Mouse (Mus musculus) left cerebral cortex, adult 9 months (tissue): ENCODE results near the gene Sema5a.
A peak's percentile ranks its signal among the peaks of the same experiment; 100 is the strongest.

Experiments
- DNase-seq, 2 experiments: peaks; one replicate each; pipeline ENCODE4 v3.0.0; 2022; ENCODE audit warnings: low spot score in 2 of 2

Sema5a gene

GRCm38 (mm10) chr15:32543181-32543580 is 298.6 kb downstream of the Sema5a start:
- no peak for DNase-seq

DNA sequence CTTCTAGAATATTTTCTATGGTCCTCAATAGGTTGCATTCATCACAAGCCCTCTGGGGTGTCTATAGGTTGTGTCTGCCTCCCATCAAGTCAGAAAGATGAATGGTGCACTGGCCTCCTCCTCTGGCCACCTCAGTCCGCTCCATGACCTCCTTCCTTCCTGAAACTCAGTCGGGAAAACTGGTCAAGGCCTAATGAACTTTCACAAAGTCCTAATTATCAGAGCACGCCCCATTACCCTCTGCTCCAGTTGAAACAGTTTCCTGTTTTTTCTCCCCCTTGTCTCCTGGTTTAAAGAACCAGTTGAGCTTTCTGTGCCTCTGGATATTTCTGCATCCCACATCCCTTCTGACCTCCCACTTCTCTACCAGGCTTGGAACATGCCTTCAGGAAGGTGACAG is 300.8 kb downstream of the Sema5a start:
- no peak for DNase-seq

DNA sequence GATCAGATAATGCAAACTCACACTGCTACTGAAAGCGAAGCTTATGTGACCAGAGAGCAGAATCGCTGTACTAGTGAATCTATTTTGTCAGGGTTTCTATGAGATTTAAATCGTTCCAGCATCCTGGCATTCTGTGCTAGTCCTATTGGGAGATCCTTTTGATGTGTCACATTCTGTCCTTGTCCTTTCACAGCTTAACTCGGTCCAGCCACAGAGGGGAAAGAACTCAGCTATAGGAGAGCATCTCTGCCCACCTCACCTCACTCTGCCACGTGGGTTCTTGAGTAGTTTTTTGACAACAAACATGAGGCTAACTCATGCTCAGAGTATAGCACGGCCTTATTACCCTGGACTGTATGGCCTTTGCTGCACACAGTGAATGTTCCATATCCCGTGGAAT is 302.1 kb downstream of the Sema5a start:
- no peak for DNase-seq

DNA sequence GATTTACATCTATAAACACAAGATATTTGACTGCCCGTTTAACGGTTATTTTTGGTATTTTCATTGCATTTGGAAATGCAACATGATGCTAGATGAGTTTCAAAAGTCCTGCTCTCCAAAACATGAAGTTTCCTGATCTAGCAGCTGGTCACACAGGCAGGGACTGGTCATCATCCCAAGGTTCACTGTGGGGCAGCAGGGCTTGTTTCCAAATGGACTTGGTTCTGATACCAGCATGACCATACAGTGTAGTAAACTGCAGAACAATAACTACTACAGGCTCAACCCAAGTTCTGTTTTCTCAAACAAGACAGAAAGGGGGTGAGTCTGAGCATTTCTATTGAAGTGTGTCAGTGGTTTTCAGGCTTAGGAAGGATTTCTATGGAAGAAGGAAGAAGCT is 314.3 kb downstream of the Sema5a start:
- DNase-seq: no peak

DNA sequence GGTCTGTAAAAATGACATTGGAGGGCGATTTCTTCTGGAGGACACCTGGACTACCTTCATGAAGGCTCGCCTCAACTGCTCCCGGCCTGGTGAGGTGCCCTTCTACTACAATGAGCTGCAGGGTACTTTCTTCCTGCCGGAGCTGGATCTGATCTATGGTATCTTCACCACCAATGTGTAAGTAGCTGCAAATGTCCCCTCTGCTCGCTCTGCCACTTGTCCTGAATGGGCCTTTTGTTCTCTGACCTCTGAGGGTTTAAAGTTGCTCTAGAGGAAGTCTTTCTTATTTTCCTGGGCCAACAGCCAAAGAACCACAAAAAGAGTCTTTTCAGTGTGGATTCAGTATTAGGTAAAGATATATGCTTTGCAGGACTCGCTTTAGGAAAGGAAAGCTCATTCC is 318.0 kb downstream of the Sema5a start:
- no peak for DNase-seq

- peak in 1 of 2 experiments; percentile 21 for DNase-seq
Measured at GRCm38 (mm10) chr15:32568181-32568857, 323.7 kb downstream of the Sema5a start.

- DNase-seq: no peak
Measured at GRCm38 (mm10) chr15:32568858-32569387, 324.3 kb downstream of the Sema5a start.

GRCm38 (mm10) chr15:32574327-32574726 is 329.7 kb downstream of the Sema5a start:
- no peak for DNase-seq

GRCm38 (mm10) chr15:32575212-32575611 is 330.6 kb downstream of the Sema5a start:
- DNase-seq: no peak

- no peak for DNase-seq
Measured at GRCm38 (mm10) chr15:32579351-32579750, 334.7 kb downstream of the Sema5a start.

GRCm38 (mm10) chr15:32590641-32591040 is 346.0 kb downstream of the Sema5a start:
- no peak for DNase-seq

DNA sequence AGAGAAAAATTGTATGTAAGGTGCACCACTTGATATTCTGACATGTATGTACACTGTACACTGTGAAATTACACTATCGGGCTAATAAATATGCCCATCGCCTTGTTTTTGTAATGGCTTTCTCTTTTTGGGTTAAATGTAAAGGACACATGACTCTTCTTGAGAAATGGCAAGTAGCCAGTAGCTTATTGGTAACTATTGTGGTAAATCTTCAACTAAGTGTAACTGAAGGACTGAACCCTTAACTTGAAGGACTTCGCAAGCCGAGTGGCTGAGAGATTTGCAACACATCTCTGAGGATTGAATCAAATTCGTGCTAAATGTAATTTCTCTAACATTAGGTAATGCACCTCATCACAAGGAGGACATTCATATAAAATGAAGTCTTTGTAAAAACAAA is 349.1 kb downstream of the Sema5a start:
- no peak for DNase-seq

- no peak for DNase-seq
Measured at GRCm38 (mm10) chr15:32596574-32596973, 352.0 kb downstream of the Sema5a start.

GRCm38 (mm10) chr15:32597189-32597588 is 352.6 kb downstream of the Sema5a start:
- no peak for DNase-seq

GRCm38 (mm10) chr15:32607236-32607635 is 362.6 kb downstream of the Sema5a start:
- DNase-seq: no peak

- no peak for DNase-seq
Measured at GRCm38 (mm10) chr15:32610776-32611175, 366.2 kb downstream of the Sema5a start.

DNA sequence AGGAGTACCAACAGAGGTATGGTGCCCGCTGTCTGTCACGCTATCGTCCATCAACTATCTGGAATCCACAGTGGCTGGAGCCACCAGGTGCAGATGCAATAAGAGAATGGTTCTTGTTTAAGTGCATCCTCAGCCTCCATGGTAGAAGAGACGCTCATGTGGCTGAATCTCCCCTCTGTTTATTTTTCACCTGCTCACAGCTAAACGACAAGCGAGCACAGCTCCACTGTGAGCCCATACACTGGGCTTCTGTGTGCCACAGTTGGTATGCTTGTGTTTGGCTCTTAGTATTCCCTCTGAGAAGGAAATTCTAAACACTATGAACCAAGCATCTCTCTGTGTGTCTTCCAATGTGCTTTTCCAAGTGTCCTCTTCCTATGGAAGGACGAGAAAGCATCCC is 366.6 kb downstream of the Sema5a start:
- DNase-seq: no peak

DNA sequence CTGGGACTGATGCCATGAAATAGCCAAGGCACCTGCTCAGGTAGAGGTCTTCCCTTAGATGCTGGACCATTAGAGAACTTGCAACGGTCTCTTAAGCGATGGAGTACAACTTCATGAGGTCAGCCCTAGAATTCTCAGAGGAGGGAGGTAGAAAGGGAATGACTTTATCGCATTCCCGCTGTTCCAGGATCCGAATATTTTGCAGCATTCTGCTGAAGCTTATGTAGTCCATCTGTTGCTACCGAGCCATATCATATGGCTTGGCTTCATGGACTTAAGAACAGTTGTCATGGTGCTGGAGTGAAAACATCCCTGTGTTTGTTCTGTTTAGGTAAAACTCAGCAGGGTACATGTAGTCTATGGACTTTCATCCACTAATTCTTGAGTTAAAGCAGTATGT is 369.1 kb downstream of the Sema5a start:
- peak in 1 of 2 experiments; percentile 18 for DNase-seq

DNA sequence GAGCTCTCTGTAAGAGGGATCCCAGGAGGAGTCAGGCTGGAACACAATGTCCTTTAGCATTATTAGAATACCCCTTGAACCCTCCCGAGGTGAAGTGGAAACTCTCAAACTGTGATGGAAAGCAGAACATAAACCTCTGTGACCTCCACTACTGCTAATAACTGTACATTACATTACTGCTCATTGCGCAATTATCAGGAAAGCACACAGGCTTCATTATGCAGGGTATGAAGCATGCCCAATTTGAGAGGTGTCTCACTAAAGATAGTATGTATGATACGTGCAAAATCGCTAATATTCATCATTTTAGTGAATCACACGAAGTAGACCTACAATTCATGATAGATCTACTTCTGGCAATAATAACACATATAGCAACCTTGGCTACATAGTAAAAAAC is 371.2 kb downstream of the Sema5a start:
- DNase-seq: no peak

DNA sequence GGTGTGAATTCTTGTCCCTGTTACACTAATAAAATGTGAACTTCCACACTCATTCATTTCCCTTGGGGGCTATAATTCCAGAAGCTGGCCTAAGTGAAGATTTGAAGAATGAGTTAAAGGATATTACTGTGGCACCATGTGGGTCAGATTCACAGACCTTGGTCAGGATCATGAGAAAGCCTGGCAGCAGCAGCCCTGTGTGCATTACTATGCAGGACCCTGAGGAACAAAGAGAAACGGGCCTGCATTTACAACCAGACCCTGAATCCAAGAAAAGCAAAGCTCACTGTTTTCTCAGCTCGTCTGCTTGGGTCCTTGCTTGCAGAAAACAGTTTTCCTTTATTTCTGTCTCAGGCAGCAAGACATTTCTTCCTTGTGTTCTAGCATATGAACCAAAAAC is 374.6 kb downstream of the Sema5a start:
- DNase-seq: no peak

DNA sequence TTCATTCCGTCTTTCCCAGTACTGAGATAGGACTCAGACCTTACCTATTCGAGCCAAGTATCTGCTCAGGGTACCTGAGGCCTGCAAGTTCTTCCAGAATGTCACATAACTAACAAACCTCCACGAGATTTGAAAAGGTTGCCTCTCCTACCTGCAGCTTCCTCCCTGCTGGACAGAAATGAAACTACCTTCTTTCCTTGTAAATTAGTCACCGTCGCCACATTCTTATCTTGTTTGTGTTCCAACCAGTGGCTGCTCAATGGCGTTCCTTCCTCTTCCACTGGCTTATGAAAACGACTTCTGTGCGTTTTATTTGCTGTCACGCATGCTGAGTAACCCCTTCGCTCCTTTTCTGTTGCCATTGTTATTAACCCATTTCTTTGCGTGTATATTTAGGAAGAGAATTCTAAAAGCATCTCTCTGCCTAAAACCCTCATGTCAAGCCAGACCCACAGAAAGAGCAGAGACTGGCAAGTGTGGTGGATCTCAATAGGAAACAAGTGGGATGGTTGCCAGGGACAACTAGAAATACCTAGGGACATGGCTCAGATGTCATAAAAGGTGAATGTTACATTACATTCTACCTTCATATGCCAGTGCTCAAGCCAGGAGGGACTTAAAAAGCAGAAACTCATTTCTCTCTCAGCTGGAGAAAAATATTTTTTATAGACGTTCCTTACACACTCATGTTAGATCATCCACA is 378.6 kb downstream of the Sema5a start:
- DNase-seq: no peak

DNA sequence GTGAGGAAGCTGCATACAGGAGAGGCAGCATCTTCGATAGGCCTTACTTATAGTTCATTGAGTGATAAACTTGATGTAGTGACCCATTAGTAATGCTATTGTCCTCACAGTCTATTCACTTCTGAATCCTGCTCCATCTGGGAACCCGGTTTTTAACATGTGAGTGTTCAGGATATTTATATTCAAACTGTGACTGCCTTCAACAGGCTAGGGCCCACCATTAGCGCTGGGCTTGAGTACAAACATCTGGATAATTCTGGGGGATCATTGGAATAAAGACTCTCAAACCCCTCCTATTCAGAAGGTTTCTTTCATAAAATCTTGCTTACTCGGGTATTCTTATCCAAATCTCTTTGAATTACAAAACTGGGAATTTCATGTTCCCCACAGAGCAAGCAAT is 379.5 kb downstream of the Sema5a start:
- DNase-seq: no peak

- no peak for DNase-seq
Measured at GRCm38 (mm10) chr15:32626031-32626430, 381.4 kb downstream of the Sema5a start.
